Mouse (Mus musculus) cerebellum, adult 2 months (tissue): ENCODE data around the gene Prl2c5.
"Not testable (repeated sequence)": the region's sequence is repeated elsewhere in the genome, so short reads cannot be mapped to it uniquely, and the experiment has no call there.

ENCODE experiments used
- CTCF ChIP-seq: fragments of 200-500 bp; IDR thresholded peaks from 2 replicates; pipeline ENCODE4 v1.5.1; 2011; ENCODE audit warnings: low read depth, mild to moderate bottlenecking, control low read depth, low read length, moderate library complexity, borderline replicate concordance; ENCODE audit not compliant: insufficient read depth
- POLR2A ChIP-seq: fragments of 200-500 bp; IDR thresholded peaks from 2 replicates; pipeline ENCODE4 v1.6.1; 2011; ENCODE audit warnings: low read length, control low read depth, borderline replicate concordance; ENCODE audit not compliant: insufficient read depth

DNA sequence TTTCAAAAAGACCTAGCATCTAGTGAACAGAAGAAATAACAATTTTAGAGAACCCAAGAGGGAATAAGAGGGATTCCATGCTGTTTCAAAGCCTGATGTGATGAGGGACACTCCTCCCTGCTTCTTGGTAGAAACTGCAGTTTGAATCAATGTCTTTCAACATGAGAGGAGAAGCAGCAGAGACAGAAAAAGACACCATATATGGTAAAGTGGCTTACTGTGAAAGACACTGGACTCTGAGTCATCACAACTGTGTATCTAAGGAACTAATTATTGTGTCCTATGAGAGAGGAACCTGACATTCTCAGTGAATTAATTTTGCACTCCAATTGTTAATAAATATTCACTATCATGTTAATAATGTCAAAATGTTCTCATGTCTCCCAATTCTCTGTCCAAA, 28.7 kb downstream of the Prl2c5 start:
- TF ChIP-seq POLR2A, CTCF: not testable (repeated sequence)
